Mouse (Mus musculus): ENCODE data around the gene Trpv3. TPM values are rescaled to one million over a fixed set of nuclear protein-coding genes. Genes with fewer than 3 reads are reported as not detected.

Trpv3 gene
- polyA plus RNA-seq, 1 experiment: 0.02 TPM

- Histone ChIP-seq H3K36me3 (replicated peaks; ENCODE audit: low read length) (no peaks in the 10 kb centered on the region), H3K9me3 (no peaks in the 10 kb centered on the region), H3K27me3 (replicated peaks) (peaks cover 75% of the 10 kb centered on the region), H3K4me1 (peaks cover 25% of the 10 kb centered on the region), H3K4me3 (replicated peaks) (peak overlapping the region; percentile 18)
- TF ChIP-seq GATA1 (IDR thresholded peaks at IDR 0.05; ENCODE audit: borderline replicate concordance, low read length) (no peak), FLI1 (IDR thresholded peaks at IDR 0.05; ENCODE audit: low read length) (no peak)
Observed at GRCm38 (mm10) chr11:73235990-73236701, 31.0 kb upstream of the Trpv3 start.

GRCm38 (mm10) chr11:73236731-73237130, 30.5 kb upstream of the Trpv3 start:
- no peak for TF ChIP-seq GATA1 (IDR thresholded peaks at IDR 0.05; ENCODE audit: borderline replicate concordance, low read length)
- TF ChIP-seq FLI1 (IDR thresholded peaks at IDR 0.05; ENCODE audit: low read length): no peak
- Histone ChIP-seq H3K36me3 (replicated peaks; ENCODE audit: low read length) (no peaks in the 10 kb centered on the region), H3K27me3 (replicated peaks) (peaks cover 74% of the 10 kb centered on the region), H3K4me1 (peaks cover 24% of the 10 kb centered on the region), H3K9me3 (no peaks in the 10 kb centered on the region), H3K4me3 (replicated peaks) (no peak overlapping the region)

- Histone ChIP-seq H3K4me3 (replicated peaks) (no peak overlapping the region), H3K36me3 (replicated peaks; ENCODE audit: low read length) (no peaks in the 10 kb centered on the region), H3K27me3 (replicated peaks) (peaks cover 53% of the 10 kb centered on the region), H3K9me3 (peaks cover 4% of the 10 kb centered on the region), H3K4me1 (peaks cover under 1% of the 10 kb centered on the region; the same call in 1 of the 2 replicates)
- TF ChIP-seq GATA1 (IDR thresholded peaks at IDR 0.05; ENCODE audit: borderline replicate concordance, low read length): no peak
- no peak for TF ChIP-seq FLI1 (IDR thresholded peaks at IDR 0.05; ENCODE audit: low read length)
Observed at GRCm38 (mm10) chr11:73242199-73242598, 25.0 kb upstream of the Trpv3 start.

GRCm38 (mm10) chr11:73242777-73243176, 24.4 kb upstream of the Trpv3 start:
- peaks cover 10% of the 10 kb centered on the region for H3K9me3 ChIP-seq
- H3K27me3 ChIP-seq (replicated peaks): peaks cover 52% of the 10 kb centered on the region
- no peak overlapping the region for H3K4me3 ChIP-seq (replicated peaks)
- TF ChIP-seq FLI1 (IDR thresholded peaks at IDR 0.05; ENCODE audit: low read length): no peak
- TF ChIP-seq GATA1 (IDR thresholded peaks at IDR 0.05; ENCODE audit: borderline replicate concordance, low read length): no peak
- H3K36me3 ChIP-seq (replicated peaks; ENCODE audit: low read length): no peaks in the 10 kb centered on the region
- no peaks in the 10 kb centered on the region for H3K4me1 ChIP-seq

- Histone ChIP-seq H3K4me1 (peaks cover 3% of the 10 kb centered on the region; the same call in 1 of the 2 replicates), H3K36me3 (replicated peaks; ENCODE audit: low read length) (no peaks in the 10 kb centered on the region), H3K4me3 (replicated peaks) (no peak overlapping the region), H3K27me3 (replicated peaks) (peaks cover 32% of the 10 kb centered on the region), H3K9me3 (peaks cover 13% of the 10 kb centered on the region)
- TF ChIP-seq GATA1 (IDR thresholded peaks at IDR 0.05; ENCODE audit: borderline replicate concordance, low read length) (no peak), FLI1 (IDR thresholded peaks at IDR 0.05; ENCODE audit: low read length) (no peak)
Observed at GRCm38 (mm10) chr11:73257362-73257945, 9.7 kb upstream of the Trpv3 start.

GRCm38 (mm10) chr11:73258664-73259063, 8.5 kb upstream of the Trpv3 start:
- peaks cover 14% of the 10 kb centered on the region for H3K4me1 ChIP-seq
- no peaks in the 10 kb centered on the region for H3K36me3 ChIP-seq (replicated peaks; ENCODE audit: low read length)
- H3K27me3 ChIP-seq (replicated peaks): peaks cover 24% of the 10 kb centered on the region
- TF ChIP-seq FLI1 (IDR thresholded peaks at IDR 0.05; ENCODE audit: low read length) (no peak), GATA1 (IDR thresholded peaks at IDR 0.05; ENCODE audit: borderline replicate concordance, low read length) (no peak)
- H3K9me3 ChIP-seq: peaks cover 13% of the 10 kb centered on the region
- H3K4me3 ChIP-seq (replicated peaks): no peak overlapping the region

GRCm38 (mm10) chr11:73260457-73260856, 6.7 kb upstream of the Trpv3 start:
- Histone ChIP-seq H3K4me3 (replicated peaks) (no peak overlapping the region), H3K4me1 (peaks cover 22% of the 10 kb centered on the region), H3K27me3 (replicated peaks) (peaks cover 14% of the 10 kb centered on the region), H3K9me3 (peaks cover 13% of the 10 kb centered on the region), H3K36me3 (replicated peaks; ENCODE audit: low read length) (no peaks in the 10 kb centered on the region)
- no peak for TF ChIP-seq GATA1 (IDR thresholded peaks at IDR 0.05; ENCODE audit: borderline replicate concordance, low read length)
- no peak for TF ChIP-seq FLI1 (IDR thresholded peaks at IDR 0.05; ENCODE audit: low read length)

GRCm38 (mm10) chr11:73261385-73261784, 5.8 kb upstream of the Trpv3 start:
- peaks cover 16% of the 10 kb centered on the region for H3K9me3 ChIP-seq
- no peaks in the 10 kb centered on the region for H3K36me3 ChIP-seq (replicated peaks; ENCODE audit: low read length)
- H3K4me1 ChIP-seq: peaks cover 32% of the 10 kb centered on the region
- H3K27me3 ChIP-seq (replicated peaks): peaks cover 13% of the 10 kb centered on the region
- TF ChIP-seq FLI1 (IDR thresholded peaks at IDR 0.05; ENCODE audit: low read length) (no peak), GATA1 (IDR thresholded peaks at IDR 0.05; ENCODE audit: borderline replicate concordance, low read length) (no peak)
- no peak overlapping the region for H3K4me3 ChIP-seq (replicated peaks)

- Histone ChIP-seq H3K9me3 (no peaks in the 10 kb centered on the region), H3K27me3 (replicated peaks) (peaks cover 41% of the 10 kb centered on the region), H3K4me3 (replicated peaks) (no peak overlapping the region), H3K36me3 (replicated peaks; ENCODE audit: low read length) (no peaks in the 10 kb centered on the region), H3K4me1 (peaks cover 28% of the 10 kb centered on the region)
- no peak for TF ChIP-seq GATA1 (IDR thresholded peaks at IDR 0.05; ENCODE audit: borderline replicate concordance, low read length)
Observed at GRCm38 (mm10) chr11:73274821-73275220, 7.6 kb downstream of the Trpv3 start.

GRCm38 (mm10) chr11:73280710-73281109, 13.5 kb downstream of the Trpv3 start:
- Histone ChIP-seq H3K4me3 (replicated peaks) (peak overlapping the region; percentile 56), H3K27me3 (replicated peaks) (peaks cover 58% of the 10 kb centered on the region), H3K9me3 (no peaks in the 10 kb centered on the region), H3K4me1 (peaks cover 48% of the 10 kb centered on the region), H3K36me3 (replicated peaks; ENCODE audit: low read length) (no peaks in the 10 kb centered on the region)
- TF ChIP-seq GATA1 (IDR thresholded peaks at IDR 0.05; ENCODE audit: borderline replicate concordance, low read length): no peak
- TF ChIP-seq FLI1 (IDR thresholded peaks at IDR 0.05; ENCODE audit: low read length): no peak
